Mouse (Mus musculus): ENCODE measurements around the gene Lmna.

DNA sequence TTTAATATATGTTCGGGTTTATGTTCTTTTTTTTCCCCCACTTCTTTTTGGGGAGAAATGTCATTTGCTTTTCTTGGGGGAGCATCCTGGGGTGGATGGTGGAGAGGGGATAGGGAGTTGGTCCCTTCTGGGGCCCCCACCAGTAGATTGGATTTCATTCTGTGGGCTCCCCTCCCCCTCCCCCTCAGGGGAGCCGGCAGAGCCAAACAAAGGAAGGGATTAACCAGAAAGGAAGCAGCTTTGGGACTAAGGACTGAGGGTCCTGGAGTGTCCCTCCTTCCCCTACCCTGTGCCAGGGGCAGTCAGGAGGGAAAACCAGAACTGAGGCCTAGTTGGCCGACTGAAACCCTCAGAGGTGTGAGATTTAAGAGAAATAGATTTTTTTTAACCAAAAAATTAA is 29.6 kb upstream of the Lmna start:
- no peak for TF ChIP-seq POLR2A (IDR thresholded peaks at IDR 0.05; ENCODE audit: insufficient read depth, low read length)
- no peak for TF ChIP-seq CTCF (IDR thresholded peaks at IDR 0.05; ENCODE audit: low read depth, low read length)
